Mouse (Mus musculus) hindbrain, embryonic 13.5 days (tissue): ENCODE data around the gene Zfp664. TPM values are rescaled to one million over a fixed set of nuclear protein-coding genes. Genes with fewer than 3 reads are reported as not detected.

ENCODE experiments used
- ATAC-seq: fragments of 200-750 bp; cut with Nextera tagmentation; 2 replicates; pipeline ENCODE4 v1.8.0; 2017; ENCODE audit warnings: moderate TSS enrichment; ENCODE audit not compliant: low FRiP score
- H3K27ac ChIP-seq: fragments of 300-500 bp; sonication (generic); 2 replicates; pipeline ENCODE4 v1.5.1; 2015; ENCODE audit warnings: inconsistent platforms, mild to moderate bottlenecking, moderate library complexity
- H3K27me3 ChIP-seq: fragments of 300-500 bp; sonication (generic); 2 replicates; pipeline ENCODE4 v1.6.1; 2015; ENCODE audit warnings: mild to moderate bottlenecking, inconsistent platforms
- H3K36me3 ChIP-seq: fragments of 300-500 bp; sonication (generic); 2 replicates; pipeline ENCODE4 v1.6.1; 2015; ENCODE audit warnings: mild to moderate bottlenecking, inconsistent platforms
- H3K4me1 ChIP-seq: fragments of 300-500 bp; sonication (generic); replicated peaks from 2 replicates; pipeline ENCODE4 v1.6.1; 2015; ENCODE audit warnings: inconsistent platforms
- H3K4me2 ChIP-seq: fragments of 300-500 bp; sonication (generic); 2 replicates; pipeline ENCODE4 v1.6.1; 2015; ENCODE audit warnings: inconsistent platforms, mild to moderate bottlenecking, moderate library complexity
- H3K4me3 ChIP-seq: fragments of 300-500 bp; sonication (generic); 2 replicates; pipeline ENCODE4 v1.5.1; 2015; ENCODE audit warnings: mild to moderate bottlenecking, inconsistent platforms
- H3K9ac ChIP-seq: fragments of 300-500 bp; sonication (generic); 2 replicates; pipeline ENCODE4 v1.6.1; 2015; ENCODE audit warnings: mild to moderate bottlenecking, inconsistent platforms
- H3K9me3 ChIP-seq: fragments of 300-500 bp; sonication (generic); 2 replicates; pipeline ENCODE4 v1.6.1; 2016; ENCODE audit warnings: inconsistent platforms
- WGBS: fragments of 180-500 bp; shearing (Covaris S2); methylation state at CpG from one replicate; pipeline ENCODE4 v1.1.7; 2015; 5-methylcytosine and 5-hydroxymethylcytosine counted together
- polyA plus RNA-seq: library from polyadenylated mRNA; unstranded; fragments of >200 nt; fragmentation: Nextera tagmentation; extraction: Ambion mirVana; gene quantifications from 2 replicates; pipeline ENCODE4 v1.2.1, GENCODE M21; 2015

Gene Zfp664
- polyA plus RNA-seq, 1 experiment from 2014 or later, result 134 TPM

GRCm38 (mm10) chr5:124934558-124934957 lies 72.1 kb downstream of the Zfp664 start:
- Histone ChIP-seq H3K27ac (no peak overlapping the region), H3K4me3 (no peak overlapping the region), H3K4me1 (peaks cover 23% of the 10 kb centered on the region), H3K4me2 (no peak overlapping the region), H3K36me3 (no peaks in the 10 kb centered on the region), H3K27me3 (no peaks in the 10 kb centered on the region), H3K9ac (no peak overlapping the region), H3K9me3 (no peaks in the 10 kb centered on the region)
- 49% methylated on average over 7 of the region's 7 CpGs for WGBS
- no peak for ATAC-seq

- Histone ChIP-seq H3K4me3 (no peak overlapping the region), H3K4me2 (no peak overlapping the region), H3K36me3 (no peaks in the 10 kb centered on the region), H3K9me3 (peaks cover 12% of the 10 kb centered on the region), H3K4me1 (peaks cover 10% of the 10 kb centered on the region), H3K27ac (0 out of 2 replicates have a peak overlapping the region, but pooled peaks have one; percentile 5), H3K9ac (no peak overlapping the region), H3K27me3 (no peaks in the 10 kb centered on the region)
- peak; percentile 83; the same call in 1 of the 2 replicates for ATAC-seq
- 49% methylated on average over 12 of the region's 12 CpGs for WGBS
Measured at GRCm38 (mm10) chr5:124943181-124943792, 80.8 kb downstream of the Zfp664 start.

GRCm38 (mm10) chr5:124943793-124944383 lies 81.4 kb downstream of the Zfp664 start:
- Histone ChIP-seq H3K4me2 (no peak overlapping the region), H3K9me3 (peaks cover 12% of the 10 kb centered on the region), H3K36me3 (no peaks in the 10 kb centered on the region), H3K27ac (no peak overlapping the region), H3K4me1 (peaks cover 10% of the 10 kb centered on the region), H3K4me3 (no peak overlapping the region), H3K27me3 (no peaks in the 10 kb centered on the region), H3K9ac (no peak overlapping the region)
- 0 out of 2 replicates have a peak, but pooled peaks have one; percentile 36 for ATAC-seq
- WGBS, result 58% methylated on average over 12 of the region's 12 CpGs

- no peak for ATAC-seq
- 85% methylated on average over 10 of the region's 10 CpGs for WGBS
- no peak overlapping the region; the same call in 1 of the 2 replicates for H3K27ac ChIP-seq
- H3K4me2 ChIP-seq, result no peak overlapping the region
- no peak overlapping the region for H3K9ac ChIP-seq
- H3K4me1 ChIP-seq, result peaks cover 10% of the 10 kb centered on the region
- no peaks in the 10 kb centered on the region for H3K27me3 ChIP-seq
- no peak overlapping the region for H3K4me3 ChIP-seq
- H3K9me3 ChIP-seq, result peaks cover 12% of the 10 kb centered on the region
- H3K36me3 ChIP-seq, result no peaks in the 10 kb centered on the region
Measured at GRCm38 (mm10) chr5:124944384-124944783, 81.9 kb downstream of the Zfp664 start.

GRCm38 (mm10) chr5:124945046-124945445 lies 82.6 kb downstream of the Zfp664 start:
- peaks cover 10% of the 10 kb centered on the region for H3K4me1 ChIP-seq
- WGBS, result 91% methylated on average over 4 of the region's 4 CpGs
- no peaks in the 10 kb centered on the region for H3K36me3 ChIP-seq
- H3K27ac ChIP-seq, result no peak overlapping the region
- no peak overlapping the region for H3K4me2 ChIP-seq
- no peak overlapping the region for H3K9ac ChIP-seq
- no peak for ATAC-seq
- peaks cover 12% of the 10 kb centered on the region for H3K9me3 ChIP-seq
- no peaks in the 10 kb centered on the region for H3K27me3 ChIP-seq
- no peak overlapping the region for H3K4me3 ChIP-seq

- Histone ChIP-seq H3K4me2 (no peak overlapping the region), H3K9me3 (peaks cover 12% of the 10 kb centered on the region), H3K9ac (no peak overlapping the region), H3K4me3 (no peak overlapping the region), H3K36me3 (no peaks in the 10 kb centered on the region), H3K27ac (0 out of 2 replicates have a peak overlapping the region, but pooled peaks have one; percentile 40), H3K27me3 (no peaks in the 10 kb centered on the region), H3K4me1 (peaks cover 9% of the 10 kb centered on the region)
- no peak for ATAC-seq
- 59% methylated on average over 13 of the region's 13 CpGs for WGBS
Measured at GRCm38 (mm10) chr5:124950623-124951278, 88.3 kb downstream of the Zfp664 start.

- Histone ChIP-seq H3K4me2 (no peak overlapping the region), H3K27ac (0 out of 2 replicates have a peak overlapping the region, but pooled peaks have one; percentile 40), H3K4me1 (peaks cover 9% of the 10 kb centered on the region), H3K27me3 (no peaks in the 10 kb centered on the region), H3K36me3 (no peaks in the 10 kb centered on the region), H3K9me3 (peaks cover 12% of the 10 kb centered on the region), H3K9ac (no peak overlapping the region), H3K4me3 (no peak overlapping the region)
- ATAC-seq, result no peak
- 55% methylated on average over 17 of the region's 17 CpGs for WGBS
Measured at GRCm38 (mm10) chr5:124951333-124951732, 88.8 kb downstream of the Zfp664 start.

Other genes starting within 250 kb of the Zfp664 start
- 41.4 and 43.1 TPM in 2 replicates for gene Atp6v0a2, start 234.1 kb upstream of the Zfp664 start, polyA plus RNA-seq
- 0.09 and 0.14 TPM in 2 replicates for gene Dnah10, start 137.6 kb upstream of the Zfp664 start, polyA plus RNA-seq
- 32.8 and 33.5 TPM in 2 replicates for gene Ccdc92, start 267 bp upstream of the Zfp664 start, polyA plus RNA-seq
- 5.9 and 8.3 TPM in 2 replicates for gene Rflna, start 140.5 kb downstream of the Zfp664 start, polyA plus RNA-seq